Mouse (Mus musculus) stomach, embryonic 14.5 days (tissue): ENCODE data around the gene Utp3. TPM values are rescaled to one million over a fixed set of nuclear protein-coding genes. Genes with fewer than 3 reads are reported as not detected.

Source experiments
- ATAC-seq: fragments of 200-750 bp; cut with Nextera tagmentation; 2 replicates; pipeline ENCODE4 v1.8.0; 2017; ENCODE audit warnings: low read depth, moderate TSS enrichment; ENCODE audit not compliant: insufficient number of reproducible peaks, insufficient read depth, low FRiP score
- H3K27ac ChIP-seq: fragments of 300-500 bp; sonication (generic); 2 replicates; pipeline ENCODE4 v1.5.1; 2014; ENCODE audit warnings: mild to moderate bottlenecking, low read length, moderate library complexity, mixed read lengths
- H3K27me3 ChIP-seq: fragments of 300-500 bp; sonication (generic); 2 replicates; pipeline ENCODE4 v1.6.1; 2014; ENCODE audit warnings: low read length, control low read depth, mixed read lengths; ENCODE audit not compliant: control insufficient read depth, insufficient read depth
- H3K36me3 ChIP-seq: fragments of 300-500 bp; sonication (generic); 2 replicates; pipeline ENCODE4 v1.6.1; 2014; ENCODE audit warnings: mild to moderate bottlenecking, control low read depth, low read length, moderate library complexity, mixed read lengths; ENCODE audit not compliant: control insufficient read depth, insufficient read depth
- H3K4me1 ChIP-seq: fragments of 300-500 bp; sonication (generic); 2 replicates; pipeline ENCODE4 v1.6.1; 2014; ENCODE audit warnings: low read length, control low read depth, mixed read lengths; ENCODE audit not compliant: control insufficient read depth, insufficient read depth
- H3K4me2 ChIP-seq: fragments of 300-500 bp; sonication (generic); replicated peaks from 2 replicates; pipeline ENCODE4 v1.6.1; 2014; ENCODE audit warnings: low read depth, low read length, control low read depth
- H3K4me3 ChIP-seq: fragments of 300-500 bp; sonication (generic); 2 replicates; pipeline ENCODE4 v1.5.1; 2014; ENCODE audit warnings: low read depth, low read length, control low read depth
- H3K9ac ChIP-seq: fragments of 300-500 bp; sonication (generic); replicated peaks from 2 replicates; pipeline ENCODE4 v1.6.1; 2014; ENCODE audit warnings: low read depth, mild to moderate bottlenecking, control low read depth, low read length, moderate library complexity, mixed read lengths
- H3K9me3 ChIP-seq: fragments of 300-500 bp; sonication (generic); 2 replicates; pipeline ENCODE4 v1.6.1; 2016; ENCODE audit warnings: low read depth, low read length, control low read depth; ENCODE audit not compliant: control insufficient read depth
- WGBS: fragments of 180-500 bp; shearing (Covaris S2); extraction: QIAGEN DNeasy Blood & Tissue Kit; methylation state at CpG from one replicate; pipeline ENCODE4 v1.1.7; 2014; 5-methylcytosine and 5-hydroxymethylcytosine counted together
- polyA plus RNA-seq: library from polyadenylated mRNA; unstranded; fragments of >200 nt; fragmentation: Nextera tagmentation; extraction: Ambion mirVana; gene quantifications from 2 replicates; pipeline ENCODE4 v1.2.1, GENCODE M21; 2014

The Utp3 gene
- polyA plus RNA-seq, 1 experiment from 2014 or later: 61.9 TPM

GRCm38 (mm10) chr5:88564501-88565147 lies 10.4 kb downstream of the Utp3 start, which contains the start of gene Rufy3:
Gene Rufy3 (plus strand): TSS chr5:88565040.
- H3K27ac ChIP-seq: peak within 1 kb of the TSS; percentile 77
- H3K27me3 ChIP-seq: no peaks in the 10 kb centered on the region
- H3K4me1 ChIP-seq: peaks cover 5% of the 10 kb centered on the region; the same call in 1 of the 2 replicates
- peak within 1 kb of the TSS; percentile 65 for H3K4me3 ChIP-seq
- ATAC-seq: peak; percentile 90
- no peaks in the 10 kb centered on the region for H3K36me3 ChIP-seq
- under 1% methylated on average over 65 of the region's 71 CpGs for WGBS
- H3K4me2 ChIP-seq: peak within 1 kb of the TSS; percentile 45
- H3K9ac ChIP-seq: peak within 1 kb of the TSS; percentile 63
- H3K9me3 ChIP-seq: no peaks in the 10 kb centered on the region

DNA sequence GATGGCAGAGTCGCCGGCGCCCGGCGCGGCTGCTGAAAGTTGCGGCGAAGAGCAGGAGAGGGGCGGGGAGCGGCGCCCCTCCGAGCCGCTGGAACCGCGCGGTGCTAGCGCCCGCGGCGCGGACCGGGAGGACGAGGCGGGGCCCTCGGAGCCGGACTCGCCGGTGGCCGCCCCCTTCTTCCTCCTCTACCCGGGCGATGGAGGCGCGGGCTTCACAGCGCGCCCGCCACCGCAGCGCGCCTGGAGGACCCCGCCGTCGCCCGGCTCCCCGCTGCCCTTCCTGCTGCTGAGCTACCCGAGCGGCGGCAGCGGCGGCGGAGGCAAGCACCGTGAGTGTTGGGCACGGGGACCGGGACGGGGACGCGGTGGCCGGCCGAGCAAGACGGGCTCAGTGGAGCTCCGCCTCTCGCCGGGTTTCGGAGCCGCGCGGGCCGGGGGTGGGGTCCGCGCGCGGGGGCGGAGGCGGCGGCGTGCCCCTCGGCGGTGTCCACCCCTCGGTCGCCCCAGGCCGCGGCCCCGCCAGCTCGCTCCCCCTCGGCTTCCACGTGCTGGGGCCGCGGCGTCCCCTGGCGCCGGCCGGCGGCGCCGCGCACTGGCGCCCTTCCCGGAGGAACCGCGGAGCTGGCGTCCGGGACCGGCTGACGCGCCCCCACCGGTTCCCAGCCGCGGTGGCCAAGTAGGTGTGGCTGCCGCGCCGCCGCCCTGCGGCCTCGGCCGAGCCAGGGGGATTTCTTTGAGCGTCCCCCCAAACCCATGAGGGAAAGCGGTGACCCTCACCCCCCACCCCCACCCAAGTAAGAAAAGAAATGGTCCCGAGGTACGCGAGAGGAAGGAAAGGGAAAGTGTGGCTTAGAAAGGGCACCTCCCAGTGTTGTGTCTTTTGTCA lies 11.1 kb downstream of the Utp3 start:
- Histone ChIP-seq H3K9me3 (no peaks in the 10 kb centered on the region), H3K9ac (peak overlapping the region; percentile 63), H3K4me2 (peak overlapping the region; percentile 45), H3K4me3 (peak overlapping the region; percentile 65), H3K4me1 (peaks cover 5% of the 10 kb centered on the region; the same call in 1 of the 2 replicates), H3K36me3 (no peaks in the 10 kb centered on the region), H3K27me3 (no peaks in the 10 kb centered on the region), H3K27ac (peak overlapping the region; percentile 77)
- WGBS: under 1% methylated on average over 92 of the region's 119 CpGs
- ATAC-seq: peak; percentile 73

DNA sequence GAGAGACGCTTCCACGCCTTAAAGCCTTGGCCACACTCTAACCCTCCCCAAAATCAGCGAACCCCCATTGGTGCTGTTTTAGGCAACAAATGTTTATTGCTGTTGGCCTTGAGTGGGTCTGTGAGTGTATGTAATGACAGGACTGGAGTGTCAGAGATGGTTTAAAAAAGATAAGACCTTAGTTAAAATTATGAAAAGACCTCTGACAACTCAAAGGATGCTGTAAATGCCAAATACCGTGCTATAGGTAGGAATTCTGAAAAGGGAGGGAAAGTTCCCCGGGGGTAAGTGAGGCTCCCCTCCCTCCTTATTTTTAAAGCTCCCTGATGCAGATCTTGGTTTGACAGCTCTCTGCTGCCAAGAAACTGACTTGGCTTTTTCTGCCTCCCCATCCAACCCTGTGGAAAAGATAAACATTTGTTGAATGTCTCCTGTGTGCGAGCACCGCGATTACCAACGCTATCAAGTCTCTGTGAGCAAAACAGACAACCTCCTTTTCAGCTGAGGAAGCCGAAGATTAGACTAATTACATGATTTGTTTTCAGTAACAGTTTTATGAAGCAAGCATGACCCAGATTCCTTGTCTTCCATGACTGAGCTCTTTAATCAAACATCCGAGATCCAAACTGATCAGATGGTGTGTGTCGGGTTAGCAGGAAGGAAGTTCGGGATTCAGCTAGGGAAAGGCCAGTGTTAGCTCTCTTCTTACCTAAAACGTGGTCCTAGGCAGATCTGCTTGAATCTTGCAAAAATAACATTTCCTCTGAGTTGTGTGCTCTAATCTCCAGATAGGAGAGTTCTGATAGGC lies 12.0 kb downstream of the Utp3 start:
- H3K9me3 ChIP-seq: no peaks in the 10 kb centered on the region
- peak overlapping the region; percentile 65 for H3K4me3 ChIP-seq
- no peaks in the 10 kb centered on the region for H3K27me3 ChIP-seq
- 3% methylated on average over 14 of the region's 14 CpGs for WGBS
- peak overlapping the region; percentile 77; the same call in 1 of the 2 replicates for H3K27ac ChIP-seq
- H3K4me1 ChIP-seq: peaks cover 5% of the 10 kb centered on the region; the same call in 1 of the 2 replicates
- H3K9ac ChIP-seq: 0 out of 2 replicates have a peak overlapping the region, but pooled peaks have one; percentile 63
- H3K4me2 ChIP-seq: peak overlapping the region; percentile 45
- H3K36me3 ChIP-seq: no peaks in the 10 kb centered on the region
- peak; percentile 29; the same call in 1 of the 2 replicates for ATAC-seq

GRCm38 (mm10) chr5:88569541-88569940 lies 15.3 kb downstream of the Utp3 start:
- Histone ChIP-seq H3K4me2 (no peak overlapping the region), H3K36me3 (no peaks in the 10 kb centered on the region), H3K27ac (no peak overlapping the region), H3K27me3 (no peaks in the 10 kb centered on the region), H3K4me1 (peaks cover 5% of the 10 kb centered on the region; the same call in 1 of the 2 replicates), H3K4me3 (no peak overlapping the region), H3K9me3 (no peaks in the 10 kb centered on the region), H3K9ac (no peak overlapping the region)
- 90% methylated on average over 3 of the region's 3 CpGs for WGBS
- ATAC-seq: no peak

DNA sequence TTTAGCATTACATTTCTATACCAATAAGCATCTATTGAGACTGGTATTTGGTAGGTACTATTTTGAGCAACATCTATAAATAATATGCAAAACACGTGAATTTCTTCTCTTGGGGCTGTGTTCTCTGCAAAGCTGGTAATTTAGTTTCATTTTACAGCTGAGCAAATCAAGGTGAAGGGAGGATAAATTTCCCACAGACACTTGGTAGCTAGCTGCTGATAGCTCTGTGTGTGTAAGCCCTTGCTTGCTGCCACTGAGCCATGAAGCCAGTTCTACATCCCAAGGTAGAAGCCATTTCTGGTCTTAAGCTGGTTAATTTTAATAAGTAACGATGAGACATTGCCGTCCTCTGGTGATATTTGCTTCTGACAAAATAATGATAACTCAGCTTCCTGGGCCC lies 20.6 kb downstream of the Utp3 start:
- WGBS: 89% methylated on average over 3 of the region's 3 CpGs
- H3K4me1 ChIP-seq: no peaks in the 10 kb centered on the region
- H3K9ac ChIP-seq: no peak overlapping the region
- no peaks in the 10 kb centered on the region for H3K27me3 ChIP-seq
- no peaks in the 10 kb centered on the region for H3K36me3 ChIP-seq
- H3K9me3 ChIP-seq: no peaks in the 10 kb centered on the region
- no peak overlapping the region for H3K27ac ChIP-seq
- no peak for ATAC-seq
- H3K4me2 ChIP-seq: no peak overlapping the region
- no peak overlapping the region for H3K4me3 ChIP-seq

GRCm38 (mm10) chr5:88575506-88576338 lies 21.5 kb downstream of the Utp3 start:
- Histone ChIP-seq H3K27ac (0 out of 2 replicates have a peak overlapping the region, but pooled peaks have one; percentile 52), H3K4me3 (no peak overlapping the region), H3K4me1 (no peaks in the 10 kb centered on the region), H3K27me3 (no peaks in the 10 kb centered on the region), H3K9ac (no peak overlapping the region), H3K4me2 (no peak overlapping the region), H3K9me3 (no peaks in the 10 kb centered on the region), H3K36me3 (no peaks in the 10 kb centered on the region)
- WGBS: 58% methylated on average over 3 of the region's 3 CpGs
- ATAC-seq: peak; percentile 75

DNA sequence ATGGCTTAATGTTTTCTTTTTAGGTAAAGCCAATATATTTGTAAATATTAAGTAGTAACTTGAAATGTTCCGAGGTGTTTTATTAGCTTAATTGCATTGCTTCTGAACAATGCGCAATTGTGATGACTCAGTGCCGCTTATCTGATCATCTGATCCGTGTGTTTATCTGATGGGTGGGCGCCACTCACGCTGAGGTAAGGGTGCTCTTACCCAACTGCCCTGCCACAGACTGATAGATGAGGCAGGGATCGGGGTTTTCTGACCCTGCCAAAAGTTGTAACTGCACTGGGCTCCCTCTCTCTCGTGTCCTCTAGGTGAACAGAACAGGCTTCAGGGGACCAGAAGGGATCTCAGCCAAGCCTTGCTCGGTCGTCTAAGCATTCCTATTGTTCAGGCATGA lies 26.4 kb downstream of the Utp3 start:
- no peak for ATAC-seq
- 51% methylated on average over 10 of the region's 10 CpGs for WGBS
- no peak overlapping the region for H3K27ac ChIP-seq

More for the DNA sequence above, 26.4 kb downstream of the Utp3 start:
- no peak overlapping the region for H3K4me2 ChIP-seq
- peaks cover 7% of the 10 kb centered on the region; the same call in 1 of the 2 replicates for H3K4me1 ChIP-seq
- H3K9me3 ChIP-seq: no peaks in the 10 kb centered on the region
- no peak overlapping the region for H3K4me3 ChIP-seq
- no peaks in the 10 kb centered on the region for H3K27me3 ChIP-seq
- no peaks in the 10 kb centered on the region for H3K36me3 ChIP-seq
- H3K9ac ChIP-seq: no peak overlapping the region
